Mouse (Mus musculus) brown adipose tissue, adult 24 weeks (tissue): ENCODE data around the gene Zbed4. TPM values are rescaled to one million over a fixed set of nuclear protein-coding genes. Genes with fewer than 3 reads are reported as not detected.
A peak's percentile ranks its signal among the peaks of the same experiment; 100 is the strongest.
"Not testable (repeated sequence)": the region's sequence is repeated elsewhere in the genome, so short reads cannot be mapped to it uniquely, and the experiment has no call there.

Experiments
- H3K27ac ChIP-seq: fragments of 200-500 bp; replicated peaks from 2 replicates; pipeline ENCODE4 v1.5.1; 2012; ENCODE audit warnings: low read depth, mild to moderate bottlenecking, low read length
- H3K4me1 ChIP-seq: fragments of 200-500 bp; 2 replicates; pipeline ENCODE4 v1.6.1; 2012; ENCODE audit warnings: low read length, mixed read lengths; ENCODE audit not compliant: control insufficient read depth, insufficient read depth, insufficient read length
- H3K4me3 ChIP-seq: fragments of 200-500 bp; 2 replicates; pipeline ENCODE4 v1.5.1; 2012; ENCODE audit warnings: low read depth, mild to moderate bottlenecking, low read length, moderate library complexity; ENCODE audit not compliant: insufficient read depth
- polyA plus RNA-seq: library from polyadenylated mRNA; stranded (reverse); fragments of >200 nt; gene quantifications from 2 replicates; pipeline ENCODE4 v1.2.4, GENCODE M21; 2012; ENCODE audit not compliant: missing spikeins, insufficient read depth, insufficient read length

Gene Zbed4
- polyA plus RNA-seq, 1 experiment = 2.9 TPM

- Histone ChIP-seq H3K4me3 (no peak overlapping the region), H3K4me1 (peaks cover 13% of the 10 kb centered on the region), H3K27ac (no peak overlapping the region)
Measured at GRCm38 (mm10) chr15:88727204-88727603, 24.3 kb upstream of the Zbed4 start.

GRCm38 (mm10) chr15:88730717-88731116 lies 20.7 kb upstream of the Zbed4 start:
- Histone ChIP-seq H3K4me1 (peaks cover 5% of the 10 kb centered on the region), H3K4me3 (no peak overlapping the region), H3K27ac (no peak overlapping the region)

- 0 out of 2 replicates have a peak overlapping the region, but pooled peaks have one; percentile 21 for H3K27ac ChIP-seq
- peak overlapping the region; percentile 100 for H3K4me3 ChIP-seq
- peaks cover 5% of the 10 kb centered on the region for H3K4me1 ChIP-seq
Measured at GRCm38 (mm10) chr15:88732405-88733020, 18.9 kb upstream of the Zbed4 start.

- Histone ChIP-seq H3K4me3 (peak overlapping the region; percentile 100), H3K27ac (peak overlapping the region; percentile 87), H3K4me1 (peaks cover 5% of the 10 kb centered on the region)
Measured at GRCm38 (mm10) chr15:88733041-88733751, 18.3 kb upstream of the Zbed4 start.

- H3K4me3 ChIP-seq = peak within 1 kb of the TSS; percentile 100
- peaks cover 5% of the 10 kb centered on the region for H3K4me1 ChIP-seq
- H3K27ac ChIP-seq = peak within 1 kb of the TSS; percentile 87
Measured at GRCm38 (mm10) chr15:88733834-88734571, 17.5 kb upstream of the Zbed4 start, which contains the start of gene Brd1. Gene Brd1 (minus strand): TSS chr15:88734233.

GRCm38 (mm10) chr15:88736166-88736565 lies 15.3 kb upstream of the Zbed4 start:
- peaks cover 5% of the 10 kb centered on the region for H3K4me1 ChIP-seq
- H3K27ac ChIP-seq = no peak overlapping the region
- no peak overlapping the region for H3K4me3 ChIP-seq

- Histone ChIP-seq H3K4me3 (no peak overlapping the region), H3K27ac (no peak overlapping the region), H3K4me1 (peaks cover 3% of the 10 kb centered on the region; the same call in 1 of the 2 replicates)
Measured at GRCm38 (mm10) chr15:88738466-88738865, 13.0 kb upstream of the Zbed4 start.

- Histone ChIP-seq H3K4me1 (no peaks in the 10 kb centered on the region), H3K4me3 (no peak overlapping the region), H3K27ac (no peak overlapping the region)
Measured at GRCm38 (mm10) chr15:88741366-88741765, 10.1 kb upstream of the Zbed4 start.

- H3K4me1 ChIP-seq, H3K27ac ChIP-seq, H3K4me3 ChIP-seq: not testable (repeated sequence)
Measured at GRCm38 (mm10) chr15:88743371-88743770, 8.1 kb upstream of the Zbed4 start.

GRCm38 (mm10) chr15:88745347-88745746 lies 6.1 kb upstream of the Zbed4 start:
- H3K4me1 ChIP-seq = no peaks in the 10 kb centered on the region; the same call in 1 of the 2 replicates
- H3K27ac ChIP-seq = 0 out of 2 replicates have a peak overlapping the region, but pooled peaks have one; percentile 22
- H3K4me3 ChIP-seq = no peak overlapping the region

GRCm38 (mm10) chr15:88745926-88746325 lies 5.5 kb upstream of the Zbed4 start:
- peaks cover 4% of the 10 kb centered on the region; the same call in 1 of the 2 replicates for H3K4me1 ChIP-seq
- H3K4me3 ChIP-seq = no peak overlapping the region
- no peak overlapping the region for H3K27ac ChIP-seq

- H3K4me1 ChIP-seq, H3K27ac ChIP-seq, H3K4me3 ChIP-seq: not testable (repeated sequence)
Measured at GRCm38 (mm10) chr15:88749617-88750016, 1.8 kb upstream of the Zbed4 start.

GRCm38 (mm10) chr15:88750032-88750431 lies 1.4 kb upstream of the Zbed4 start:
- H3K27ac ChIP-seq = no peak overlapping the region
- H3K4me1 ChIP-seq = peaks cover 4% of the 10 kb centered on the region; the same call in 1 of the 2 replicates

GRCm38 (mm10) chr15:88750677-88751563 lies 540 bp upstream of the Zbed4 start:
- peak overlapping the region; percentile 53 for H3K27ac ChIP-seq
- H3K4me3 ChIP-seq = peak overlapping the region; percentile 59
- peaks cover 4% of the 10 kb centered on the region; the same call in 1 of the 2 replicates for H3K4me1 ChIP-seq

More at GRCm38 (mm10) chr15:88750032-88750431, 1.4 kb upstream of the Zbed4 start:
- no peak overlapping the region for H3K4me3 ChIP-seq
